8 mouse cellular contexts compared by ENCODE assay signal in genomic region chr5:38479027-38479426, GRCm38 (mm10). TPM values are rescaled to one million over a fixed set of nuclear protein-coding genes. Genes with fewer than 3 reads are reported as not detected.
DNase-seq lines count a peak whose midpoint lies in the region; ATAC-seq and TF ChIP-seq lines count a peak whose summit lies in the region.

No protein-coding gene starts in this region.

- no peaks in the 10 kb centered on the region for H3K27me3 ChIP-seq in heart, postnatal 0 days (ENCODE audit: control insufficient read depth, insufficient read depth, low read length)

- TF ChIP-seq EP300 in heart, postnatal 0 days (IDR thresholded peaks at IDR 0.05; ENCODE audit: low read depth) = no peak

- WGBS in heart, postnatal 0 days = 29% methylated on average over 4 of the region's 4 CpGs

- no peaks in the 10 kb centered on the region for H3K9me3 ChIP-seq in heart, postnatal 0 days (replicated peaks; ENCODE audit: control insufficient read depth, low read length)

- peak; percentile 41 to 71 for DNase-seq in adrenal gland, adult (ENCODE audit: inconsistent age in 2 of 2, low spot score in 1 of 2)
- DNase-seq in adrenal gland, postnatal 4 days (ENCODE audit: low spot score in 2 of 2) = no peak
- peak; percentile 45 for DNase-seq in testis, postnatal 10 days (ENCODE audit: low spot score)
- DNase-seq in testis, postnatal 14 days (ENCODE audit: low spot score) = no peak
- no peak for DNase-seq in heart, postnatal 0 days (ENCODE audit: low spot score)
- DNase-seq in liver = peak; percentile 77
- DNase-seq in naive thymus-derived CD4-positive, alpha-beta T cell, adult 2 months (ENCODE audit: low read depth) = peak; percentile 45
- DNase-seq in gastrocnemius, adult 18-20 months (ENCODE audit: low spot score) = no peak

- no peak overlapping the region for H3K9ac ChIP-seq in heart, postnatal 0 days (replicated peaks; ENCODE audit: low read depth, low read length)

- TF ChIP-seq CTCF in heart, postnatal 0 days (IDR thresholded peaks at IDR 0.05; ENCODE audit: low read depth) = no peak

- no peak overlapping the region for H3K27ac ChIP-seq in heart, postnatal 0 days (ENCODE audit: low read depth)

- no peak overlapping the region for H3K4me3 ChIP-seq in heart, postnatal 0 days (ENCODE audit: low read depth, low read length)

- 0 out of 2 replicates have a peak, but pooled peaks have one; percentile 17 for ATAC-seq in heart, postnatal 0 days (ENCODE audit: insufficient read depth, low read depth)

- no peaks in the 10 kb centered on the region for H3K36me3 ChIP-seq in heart, postnatal 0 days (replicated peaks; ENCODE audit: control insufficient read depth, insufficient read depth, low read length)

- H3K4me1 ChIP-seq in heart, postnatal 0 days (ENCODE audit: control insufficient read depth, insufficient read depth) = peaks cover 9% of the 10 kb centered on the region; the same call in 1 of the 2 replicates

- H3K4me2 ChIP-seq in heart, postnatal 0 days (ENCODE audit: low read depth, low read length) = peak overlapping the region; percentile 66; the same call in 1 of the 2 replicates

RNA-seq across cellular contexts. Expression of gene Slc2a9, which starts 23.9 kb away (rescaled TPM):
- total RNA-seq in adrenal gland, postnatal 4 days (2021) = 1 to 10 TPM; 7.4 to 8.1 TPM
- 0.23 and 4.3 TPM in 2 replicates for total RNA-seq in heart, postnatal 0 days (2014; rRNA removed; ENCODE audit: low replicate concordance)
- polyA plus RNA-seq in heart, postnatal 0 days (2015; fragmentation: Nextera tagmentation; extraction: Ambion mirVana) = 0.61 and 0.74 TPM in 2 replicates
- under 1 TPM; 0.27 to 0.33 TPM for total RNA-seq in gastrocnemius, adult 18-20 months (2021)

Comparison
In these comparisons a context has a peak if more than half of its experiments do, and no peak if none do; other contexts are left out.
1. DNase-seq: peak in adrenal gland, adult (2 of 2), testis, postnatal 10 days (single experiment), liver (single experiment) and naive thymus-derived CD4-positive, alpha-beta T cell, adult 2 months (single experiment); none in adrenal gland, postnatal 4 days (0 of 2), testis, postnatal 14 days (single experiment), heart, postnatal 0 days (single experiment) and gastrocnemius, adult 18-20 months (single experiment).